Mouse (Mus musculus) cerebellum, adult (tissue): Measurements from ENCODE around the gene Gm37240.

Experiments
- ATAC-seq: cut with Nextera tagmentation; 2 replicates; pipeline ENCODE4 v1.9.2; 2017; ENCODE audit warnings: mild to moderate bottlenecking, moderate library complexity, mixed read lengths; ENCODE audit not compliant: insufficient number of reproducible peaks, low FRiP score, low TSS enrichment

The Gm37240 gene

GRCm38 (mm10) chr3:85764008-85764834, 123.1 kb downstream of the Gm37240 start:
- ATAC-seq = no peak

GRCm38 (mm10) chr3:85757944-85758343, 129.4 kb downstream of the Gm37240 start:
- ATAC-seq = no peak

- ATAC-seq = no peak
Measured at GRCm38 (mm10) chr3:85757435-85757834, 129.9 kb downstream of the Gm37240 start.

GRCm38 (mm10) chr3:85749348-85749747, 138.0 kb downstream of the Gm37240 start:
- no peak for ATAC-seq

- no peak for ATAC-seq
Measured at GRCm38 (mm10) chr3:85748863-85749262, 138.5 kb downstream of the Gm37240 start.

GRCm38 (mm10) chr3:85746116-85746515, 141.2 kb downstream of the Gm37240 start:
- no peak for ATAC-seq

GRCm38 (mm10) chr3:85741767-85742166, 145.6 kb downstream of the Gm37240 start:
- no peak for ATAC-seq

GRCm38 (mm10) chr3:85738591-85738990, 148.7 kb downstream of the Gm37240 start:
- no peak for ATAC-seq

GRCm38 (mm10) chr3:85733939-85734729, 153.2 kb downstream of the Gm37240 start:
- ATAC-seq = no peak

GRCm38 (mm10) chr3:85727171-85727570, 160.1 kb downstream of the Gm37240 start:
- no peak for ATAC-seq

- ATAC-seq = no peak
Measured at GRCm38 (mm10) chr3:85725971-85726370, 161.3 kb downstream of the Gm37240 start.

GRCm38 (mm10) chr3:85725110-85725509, 162.2 kb downstream of the Gm37240 start:
- no peak for ATAC-seq

- ATAC-seq = no peak
Measured at GRCm38 (mm10) chr3:85722581-85722980, 164.7 kb downstream of the Gm37240 start.

GRCm38 (mm10) chr3:85715764-85716297, 171.5 kb downstream of the Gm37240 start:
- ATAC-seq = no peak

- no peak for ATAC-seq
Measured at GRCm38 (mm10) chr3:85713936-85714709, 173.2 kb downstream of the Gm37240 start.

GRCm38 (mm10) chr3:85710695-85711094, 176.6 kb downstream of the Gm37240 start:
- no peak for ATAC-seq

GRCm38 (mm10) chr3:85707421-85707820, 179.9 kb downstream of the Gm37240 start:
- ATAC-seq = no peak

GRCm38 (mm10) chr3:85703141-85703882, 184.0 kb downstream of the Gm37240 start:
- ATAC-seq = 0 out of 2 replicates have a peak, but pooled peaks have one; percentile 57

GRCm38 (mm10) chr3:85698496-85698895, 188.8 kb downstream of the Gm37240 start:
- ATAC-seq = no peak

GRCm38 (mm10) chr3:85695056-85695455, 192.3 kb downstream of the Gm37240 start:
- ATAC-seq = no peak
